Mouse (Mus musculus) thymus, adult 18-20 months (tissue): ENCODE data around the gene Olfr295.

ENCODE experiments used
- DNase-seq, 2 experiments: peaks; one replicate each; pipeline ENCODE4 v3.0.0; 2022; ENCODE audit warnings: mixed read lengths in 2 of 2

Gene Olfr295

DNA sequence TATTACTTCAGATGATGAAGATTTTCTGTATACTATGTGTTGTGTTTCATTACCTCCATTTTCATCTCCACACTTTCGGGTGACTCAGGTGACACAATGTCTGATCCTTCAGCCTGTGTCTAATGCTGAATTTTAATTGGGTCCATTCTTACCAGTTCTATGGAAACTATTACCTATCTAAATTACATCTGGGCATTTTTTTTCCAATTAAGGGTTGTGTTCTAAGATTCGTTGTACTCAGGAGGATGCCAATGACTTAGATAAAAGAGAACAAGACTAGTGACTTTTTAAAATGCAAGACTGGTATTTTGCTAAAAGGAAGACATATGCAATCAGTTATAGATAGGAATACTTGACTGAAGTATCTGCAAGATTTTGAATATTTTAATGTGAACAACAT lies at the start of gene Olfr295:
TSS of gene Olfr295 (plus strand) at position 301 of the 400 bp plus-strand sequence.
- DNase-seq, result no peak

DNA sequence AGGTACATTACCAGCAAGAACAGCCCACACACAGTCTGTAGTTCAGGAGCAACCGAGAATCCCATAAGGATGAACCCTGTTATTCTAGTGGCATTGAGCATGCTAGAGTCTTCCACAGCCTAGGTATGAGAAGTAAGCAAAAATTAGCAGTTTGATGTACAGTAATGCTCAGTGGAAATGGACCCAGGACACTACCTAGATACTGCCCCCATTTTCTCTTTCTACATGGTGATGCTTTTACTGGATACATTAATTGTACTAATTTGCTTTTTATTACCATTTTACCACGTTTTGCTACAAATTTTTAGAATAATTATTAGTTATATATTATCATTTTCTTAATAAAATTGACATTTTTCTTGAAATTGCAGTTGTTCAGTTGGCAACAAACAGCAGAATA lies 32.9 kb downstream of the Olfr295 start, which contains the start of gene Olfr294:
TSS of gene Olfr294 (minus strand) at position 101 of the 400 bp plus-strand sequence.
- DNase-seq, result no peak
